8 mouse cellular contexts compared by ENCODE assay signal in the genomic region with DNA sequence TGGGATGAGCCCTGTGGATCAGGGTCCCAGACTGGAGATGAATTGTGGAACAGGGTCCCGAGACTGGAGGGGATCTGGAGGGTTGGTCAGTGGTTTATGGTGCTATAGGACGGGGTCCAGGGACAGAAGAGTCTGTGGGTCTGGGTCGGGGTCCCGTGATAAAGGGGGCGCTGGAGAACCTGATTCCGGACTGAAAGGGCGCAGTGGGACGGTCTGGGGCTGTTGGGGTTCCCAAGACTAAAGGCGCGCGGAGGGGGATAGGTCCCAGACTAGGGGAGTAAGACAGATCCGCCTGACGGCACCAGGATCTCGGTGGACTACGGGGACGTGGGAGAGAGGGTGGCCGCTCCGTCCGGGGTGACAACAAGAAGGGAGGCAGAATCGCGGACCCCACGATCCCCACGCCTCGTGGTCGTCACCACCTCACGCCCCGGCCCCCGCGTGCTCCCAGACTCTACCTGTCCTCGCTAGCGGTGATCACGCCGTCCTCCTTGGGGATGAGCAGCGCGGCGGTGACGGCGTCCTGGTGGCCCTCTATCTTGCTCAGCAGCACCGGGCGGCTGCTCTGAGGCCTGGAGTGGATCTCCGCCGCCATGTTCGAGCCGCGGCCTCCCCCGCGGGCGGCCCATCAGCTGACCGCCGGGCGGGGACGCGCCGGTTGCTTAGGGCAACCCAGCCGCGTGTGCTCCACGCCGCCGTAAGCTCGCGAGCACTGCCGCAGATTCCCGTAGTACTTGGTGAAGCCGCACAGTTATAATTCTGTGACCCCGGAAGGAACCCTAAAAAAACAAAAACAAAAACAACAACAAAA. TPM values are rescaled to one million over a fixed set of nuclear protein-coding genes. Genes with fewer than 3 reads are reported as not detected.
A peak's percentile ranks its signal among the peaks of the same experiment; 100 is the strongest.
DNase-seq lines count a peak whose midpoint lies in the region; ATAC-seq and TF ChIP-seq lines count a peak whose summit lies in the region.

No protein-coding gene starts in this region.

- H3K27ac ChIP-seq in forebrain, embryonic 10.5 days = peak overlapping the region; percentile 91
- peak overlapping the region; percentile 58 for H3K27ac ChIP-seq in heart, embryonic 15.5 days
- H3K27ac ChIP-seq in liver, embryonic 14.5 days = no peak overlapping the region
- no peak overlapping the region for H3K27ac ChIP-seq in neural tube, embryonic 11.5 days (ENCODE audit: low read depth, low read length)
- 0 out of 2 replicates have a peak overlapping the region, but pooled peaks have one; percentile 6 for H3K27ac ChIP-seq in stomach, embryonic 16.5 days (ENCODE audit: low read length)

- H3K4me3 ChIP-seq in forebrain, embryonic 10.5 days = peak overlapping the region; percentile 88
- H3K4me3 ChIP-seq in heart, embryonic 15.5 days = peak overlapping the region; percentile 96
- peak overlapping the region; percentile 78 to 87 for H3K4me3 ChIP-seq in liver, embryonic 14.5 days (ENCODE audit: insufficient read depth in 1 of 2, low read depth in 2 of 2, low read length in 2 of 2)
- H3K4me3 ChIP-seq in neural tube, embryonic 11.5 days (ENCODE audit: low read depth, low read length) = peak overlapping the region; percentile 77
- peak overlapping the region; percentile 65 for H3K4me3 ChIP-seq in stomach, embryonic 16.5 days (replicated peaks; ENCODE audit: low read length)

- H3K4me1 ChIP-seq in forebrain, embryonic 10.5 days = peaks cover 29% of the 10 kb centered on the region
- peaks cover 36% of the 10 kb centered on the region for H3K4me1 ChIP-seq in heart, embryonic 15.5 days (replicated peaks)
- H3K4me1 ChIP-seq in liver, embryonic 14.5 days (replicated peaks; ENCODE audit: control insufficient read depth in 2 of 2, insufficient read depth in 2 of 2, low read length in 1 of 2) = peaks cover 16 to 22% of the 10 kb centered on the region in 2 experiments
- peaks cover 5% of the 10 kb centered on the region; the same call in 1 of the 2 replicates for H3K4me1 ChIP-seq in neural tube, embryonic 11.5 days (ENCODE audit: control insufficient read depth, insufficient read depth, low read length)
- peaks cover 22% of the 10 kb centered on the region for H3K4me1 ChIP-seq in stomach, embryonic 16.5 days (ENCODE audit: control insufficient read depth, insufficient read depth, low read length)

- DNase-seq in CD8-positive naive resting alpha-beta T cell, adult 2 months (ENCODE audit: low read depth in 2 of 2, low spot score in 2 of 2) = peak; percentile 54 to 56
- DNase-seq in c-Kit-negative CD71-positive TER-119-positive erythroid progenitor cells, embryonic 14.5 days (ENCODE audit: low read depth, low spot score) = peak; percentile 61
- DNase-seq in forebrain, embryonic 10.5 days (ENCODE audit: extremely low spot score, low spot score) = peak; percentile 75
- peak; percentile 90 for DNase-seq in kidney, postnatal 14 days
- peak; percentile 63 to 68 (median 66) for DNase-seq in liver, embryonic 14.5 days (ENCODE audit: low read depth in 3 of 3, low spot score in 3 of 3)
- DNase-seq in neural tube, embryonic 11.5 days (ENCODE audit: low spot score) = peak; percentile 93

- H3K4me2 ChIP-seq in heart, embryonic 15.5 days = peak overlapping the region; percentile 89
- peak overlapping the region; percentile 86 for H3K4me2 ChIP-seq in liver, embryonic 14.5 days (ENCODE audit: low read depth)
- peak overlapping the region; percentile 78 for H3K4me2 ChIP-seq in neural tube, embryonic 11.5 days (ENCODE audit: low read depth)
- H3K4me2 ChIP-seq in stomach, embryonic 16.5 days (ENCODE audit: low read depth, low read length) = peak overlapping the region; percentile 90

- no peaks in the 10 kb centered on the region for H3K27me3 ChIP-seq in forebrain, embryonic 10.5 days (ENCODE audit: poor library complexity, severe bottlenecking)
- H3K27me3 ChIP-seq in heart, embryonic 15.5 days = no peaks in the 10 kb centered on the region
- H3K27me3 ChIP-seq in liver, embryonic 14.5 days (ENCODE audit: control insufficient read depth, insufficient read depth, low read length) = no peaks in the 10 kb centered on the region
- H3K27me3 ChIP-seq in neural tube, embryonic 11.5 days (ENCODE audit: control insufficient read depth, insufficient read depth, low read length) = no peaks in the 10 kb centered on the region
- no peaks in the 10 kb centered on the region for H3K27me3 ChIP-seq in stomach, embryonic 16.5 days (ENCODE audit: control insufficient read depth, insufficient read depth, low read length)

- no peak for TF ChIP-seq CTCF in liver, embryonic 14.5 days (IDR thresholded peaks at IDR 0.05; ENCODE audit: low read depth)

- no peaks in the 10 kb centered on the region for H3K9me3 ChIP-seq in forebrain, embryonic 10.5 days
- H3K9me3 ChIP-seq in heart, embryonic 15.5 days (replicated peaks) = no peaks in the 10 kb centered on the region
- H3K9me3 ChIP-seq in liver, embryonic 14.5 days (ENCODE audit: control insufficient read depth, low read length) = no peaks in the 10 kb centered on the region
- no peaks in the 10 kb centered on the region for H3K9me3 ChIP-seq in neural tube, embryonic 11.5 days (ENCODE audit: control insufficient read depth, low read length)
- no peaks in the 10 kb centered on the region for H3K9me3 ChIP-seq in stomach, embryonic 16.5 days (replicated peaks; ENCODE audit: control insufficient read depth, low read length)

- TF ChIP-seq EP300 in liver, embryonic 14.5 days (IDR thresholded peaks at IDR 0.05; ENCODE audit: low read depth) = 0 out of 2 replicates have a peak, but pooled peaks have one; percentile 16

- peak overlapping the region; percentile 95 for H3K9ac ChIP-seq in heart, embryonic 15.5 days
- peak overlapping the region; percentile 86 for H3K9ac ChIP-seq in liver, embryonic 14.5 days (replicated peaks)
- H3K9ac ChIP-seq in neural tube, embryonic 11.5 days (ENCODE audit: low read length) = peak overlapping the region; percentile 89
- peak overlapping the region; percentile 79 for H3K9ac ChIP-seq in stomach, embryonic 16.5 days (ENCODE audit: low read length)

- ATAC-seq in heart, embryonic 15.5 days (replicated peaks; ENCODE audit: insufficient number of reproducible peaks, insufficient read depth, low FRiP score, low read depth) = peak; percentile 92
- peak; percentile 92 for ATAC-seq in liver, embryonic 14.5 days (ENCODE audit: insufficient read depth)
- ATAC-seq in neural tube, embryonic 11.5 days (ENCODE audit: insufficient read depth, low FRiP score, low TSS enrichment) = peak; percentile 97
- ATAC-seq in stomach, embryonic 16.5 days (ENCODE audit: insufficient read depth, low FRiP score) = peak; percentile 93

- under 1% methylated on average over 65 of the region's 65 CpGs for WGBS in forebrain, embryonic 10.5 days
- WGBS in heart, embryonic 15.5 days = under 1% methylated on average over 64 of the region's 65 CpGs
- under 1% methylated on average over 64 of the region's 65 CpGs for WGBS in liver, embryonic 14.5 days (ENCODE audit: insufficient replicate concordance)
- under 1% methylated on average over 58 of the region's 65 CpGs for WGBS in neural tube, embryonic 11.5 days
- WGBS in stomach, embryonic 16.5 days = under 1% methylated on average over 65 of the region's 65 CpGs

- no peaks in the 10 kb centered on the region for H3K36me3 ChIP-seq in forebrain, embryonic 10.5 days (replicated peaks)
- no peaks in the 10 kb centered on the region for H3K36me3 ChIP-seq in heart, embryonic 15.5 days
- no peaks in the 10 kb centered on the region for H3K36me3 ChIP-seq in liver, embryonic 14.5 days (replicated peaks; ENCODE audit: control insufficient read depth, insufficient read depth, low read depth)
- no peaks in the 10 kb centered on the region for H3K36me3 ChIP-seq in neural tube, embryonic 11.5 days (ENCODE audit: control insufficient read depth, insufficient read depth, low read length)
- H3K36me3 ChIP-seq in stomach, embryonic 16.5 days (ENCODE audit: control insufficient read depth, insufficient read depth, low read length) = no peaks in the 10 kb centered on the region

RNA-seq across cellular contexts. Expression of a gene that starts 14.5 kb away (rescaled TPM):
- polyA plus RNA-seq in forebrain, embryonic 10.5 days (2016; fragmentation: Nextera tagmentation; extraction: Ambion mirVana) = 64.2 and 67.4 TPM in 2 replicates
- polyA plus RNA-seq in heart, embryonic 15.5 days (2015; fragmentation: Nextera tagmentation; extraction: Ambion mirVana) = 46.6 and 47.6 TPM in 2 replicates
- 8.7 and 12.5 TPM in 2 replicates for polyA plus RNA-seq in liver, embryonic 14.5 days (2012; rRNA removed)
- 19.5 and 24.1 TPM in 2 replicates for polyA plus RNA-seq in liver, embryonic 14.5 days (2014; fragmentation: Nextera tagmentation; extraction: Ambion mirVana)
- polyA plus RNA-seq in neural tube, embryonic 11.5 days (2014; fragmentation: Nextera tagmentation; extraction: Ambion mirVana) = 51.8 and 54.8 TPM in 2 replicates
- 47.6 and 51.0 TPM in 2 replicates for polyA plus RNA-seq in stomach, embryonic 16.5 days (2015; fragmentation: Nextera tagmentation; extraction: Ambion mirVana)

RNA-seq across cellular contexts. Expression of a gene that starts 14.6 kb away (rescaled TPM):
- 37.8 and 38.3 TPM in 2 replicates for polyA plus RNA-seq in forebrain, embryonic 10.5 days (2016; fragmentation: Nextera tagmentation; extraction: Ambion mirVana)
- 32.0 and 32.2 TPM in 2 replicates for polyA plus RNA-seq in heart, embryonic 15.5 days (2015; fragmentation: Nextera tagmentation; extraction: Ambion mirVana)
- 3.4 and 4.8 TPM in 2 replicates for polyA plus RNA-seq in liver, embryonic 14.5 days (2012; rRNA removed)
- 9.6 and 10.2 TPM in 2 replicates for polyA plus RNA-seq in liver, embryonic 14.5 days (2014; fragmentation: Nextera tagmentation; extraction: Ambion mirVana)
- 54.7 and 55.1 TPM in 2 replicates for polyA plus RNA-seq in neural tube, embryonic 11.5 days (2014; fragmentation: Nextera tagmentation; extraction: Ambion mirVana)
- polyA plus RNA-seq in stomach, embryonic 16.5 days (2015; fragmentation: Nextera tagmentation; extraction: Ambion mirVana) = 32.9 and 41.8 TPM in 2 replicates

Comparison
In these comparisons a context has a peak if more than half of its experiments do, and no peak if none do; other contexts are left out.
1. H3K27ac ChIP-seq: peak in forebrain, embryonic 10.5 days (single experiment), heart, embryonic 15.5 days (single experiment) and stomach, embryonic 16.5 days (single experiment); none in liver, embryonic 14.5 days (single experiment) and neural tube, embryonic 11.5 days (single experiment).
2. Peak in every context shown above with its lines, with median percentiles within 50 percentile points of each other: DNase-seq, H3K4me3 ChIP-seq, ATAC-seq, H3K4me2 ChIP-seq and H3K9ac ChIP-seq.